Mouse (Mus musculus): ENCODE measurements around the gene Letm1. TPM values are rescaled to one million over a fixed set of nuclear protein-coding genes. Genes with fewer than 3 reads are reported as not detected.

The Letm1 gene
- total RNA-seq, 2 experiments from 2014 or later, result 118 to 135 TPM

GRCm38 (mm10) chr5:33743481-33743880 is 39.1 kb downstream of the Letm1 start:
- DNase-seq, result no peak
- intact Hi-C loops (cut with DNase I), result no loop called here

GRCm38 (mm10) chr5:33740548-33740947 is 42.1 kb downstream of the Letm1 start:
- intact Hi-C loops (cut with DNase I), result no loop called here
- DNase-seq, result no peak

GRCm38 (mm10) chr5:33738341-33738740 is 44.3 kb downstream of the Letm1 start:
- no peak for DNase-seq
- intact Hi-C loops (cut with DNase I), result loop anchor here (1.0 kb wide), 1 partner anchor 54 kb away; no protein-coding TSS in a partner anchor

- intact Hi-C loops (cut with DNase I), result loop anchor here (1.0 kb wide), 1 partner anchor 54 kb away; no protein-coding TSS in a partner anchor
- DNase-seq, result peak; percentile 76 to 86
These were observed 44.7 kb downstream of the Letm1 start for GRCm38 (mm10) chr5:33737903-33738321.

GRCm38 (mm10) chr5:33736230-33736629 is 46.4 kb downstream of the Letm1 start:
- intact Hi-C loops (cut with DNase I), result no loop called here

GRCm38 (mm10) chr5:33735412-33736092 is 47.1 kb downstream of the Letm1 start:
- no peak for DNase-seq
- intact Hi-C loops (cut with DNase I), result no loop called here

More at GRCm38 (mm10) chr5:33736230-33736629, 46.4 kb downstream of the Letm1 start:
- no peak for DNase-seq

- intact Hi-C loops (cut with DNase I), result no loop called here
- DNase-seq, result no peak
These were observed 48.8 kb downstream of the Letm1 start for GRCm38 (mm10) chr5:33733837-33734236.

- intact Hi-C loops (cut with DNase I), result no loop called here
- DNase-seq, result no peak
These were observed 51.6 kb downstream of the Letm1 start for GRCm38 (mm10) chr5:33731051-33731450.

GRCm38 (mm10) chr5:33730516-33730915 is 52.1 kb downstream of the Letm1 start:
- DNase-seq, result no peak
- intact Hi-C loops (cut with DNase I), result no loop called here

- DNase-seq, result no peak
- intact Hi-C loops (cut with DNase I), result no loop called here
These were observed 53.8 kb downstream of the Letm1 start for GRCm38 (mm10) chr5:33728841-33729240.

GRCm38 (mm10) chr5:33726891-33727290 is 55.7 kb downstream of the Letm1 start:
- intact Hi-C loops (cut with DNase I), result no loop called here
- no peak for DNase-seq

GRCm38 (mm10) chr5:33726081-33726647 is 56.5 kb downstream of the Letm1 start:
- DNase-seq, result peak; percentile 49 to 62
- intact Hi-C loops (cut with DNase I), result no loop called here

GRCm38 (mm10) chr5:33723641-33724465 is 58.8 kb downstream of the Letm1 start:
- intact Hi-C loops (cut with DNase I), result loop anchor here (5.0 kb wide), 1 partner anchor 37 kb away; no protein-coding TSS in a partner anchor

GRCm38 (mm10) chr5:33723019-33723640 is 59.5 kb downstream of the Letm1 start:
- intact Hi-C loops (cut with DNase I), result loop anchor here (5.0 kb wide), 1 partner anchor 36 kb away; no protein-coding TSS in a partner anchor
- DNase-seq, result peak in 1 of 2 experiments; percentile 37

More at GRCm38 (mm10) chr5:33723641-33724465, 58.8 kb downstream of the Letm1 start:
- no peak for DNase-seq

GRCm38 (mm10) chr5:33722266-33723018 is 60.2 kb downstream of the Letm1 start:
- intact Hi-C loops (cut with DNase I), result loop anchor here (5.0 kb wide), 1 partner anchor 35 kb away; no protein-coding TSS in a partner anchor

GRCm38 (mm10) chr5:33721541-33722265 is 60.9 kb downstream of the Letm1 start, which contains the start of gene Fgfr3:
Gene Fgfr3, plus strand, starts transcription at chr5:33721674.
- peak; percentile 69 to 72 for DNase-seq
- intact Hi-C loops (cut with DNase I), result loop anchor here (5.0 kb wide), 1 partner anchor 34 kb away; no protein-coding TSS in a partner anchor

More at GRCm38 (mm10) chr5:33722266-33723018, 60.2 kb downstream of the Letm1 start:
- DNase-seq, result no peak

- intact Hi-C loops (cut with DNase I), result loop anchor here (5.0 kb wide), 1 partner anchor 34 kb away; no protein-coding TSS in a partner anchor
- no peak for DNase-seq
These were observed 61.6 kb downstream of the Letm1 start for GRCm38 (mm10) chr5:33720852-33721490.

- intact Hi-C loops (cut with DNase I), result no loop called here
- no peak for DNase-seq
These were observed 64.2 kb downstream of the Letm1 start for GRCm38 (mm10) chr5:33718460-33718859.

All from heart, postnatal 10 days (tissue).